In the genomic region with DNA sequence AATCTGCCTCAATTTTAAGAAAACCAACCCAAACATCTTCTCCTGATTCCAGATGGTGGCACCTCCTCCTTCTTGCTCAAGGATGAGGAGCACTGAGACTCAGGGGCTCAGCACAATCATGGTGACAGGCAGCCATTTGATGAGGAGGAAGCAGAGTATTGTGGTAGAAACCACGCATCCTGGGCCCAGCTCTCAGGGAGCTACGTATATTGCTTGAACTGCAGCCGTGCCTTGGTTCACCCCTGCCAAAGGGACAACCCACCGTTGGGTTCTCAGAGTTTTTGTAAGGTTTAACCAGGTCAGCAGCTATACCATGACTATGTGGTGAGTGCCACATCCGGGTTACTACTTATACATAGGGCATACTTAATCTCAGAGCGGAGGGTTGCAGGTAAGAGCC, we compare ENCODE assay signal across 25 mouse cellular contexts.
A peak's percentile ranks its signal among the peaks of the same experiment; 100 is the strongest.
DNase-seq lines count a peak whose midpoint lies in the region; ATAC-seq and TF ChIP-seq lines count a peak whose summit lies in the region.
"Had no signal": no experiment of that assay in that cellular context is flagged by ENCODE, and none has a peak within 500 bp of the region (broad histone marks: within the 10 kb centered on the region; RNA-seq: fewer than 3 reads in every experiment).

No protein-coding gene starts in this region.

- no peaks in the 10 kb centered on the region for H3K9me3 ChIP-seq in forebrain, embryonic 14.5 days (replicated peaks; ENCODE audit: control insufficient read depth, low read length)
- H3K9me3 ChIP-seq: embryonic facial prominence, embryonic 15.5 days; heart, embryonic 12.5 days; hindbrain, embryonic 15.5 days; kidney, embryonic 15.5 days; limb, embryonic 13.5 days; megakaryocyte, embryonic 14.5 days; neural tube, embryonic 13.5 days had no signal

- H3K4me2 ChIP-seq in forebrain, embryonic 14.5 days (ENCODE audit: low read length), result no peak overlapping the region
- H3K4me2 ChIP-seq: embryonic facial prominence, embryonic 15.5 days; heart, embryonic 12.5 days; hindbrain, embryonic 15.5 days; kidney, embryonic 15.5 days; limb, embryonic 13.5 days; neural tube, embryonic 13.5 days had no signal

- peak; percentile 12 for DNase-seq in thymus, adult 2 months
- DNase-seq in thymus, adult 18-20 months, result no peak
- DNase-seq in induced T-regulatory cell, adult 2 months (ENCODE audit: low read depth), result peak; percentile 79
- peak; percentile 40 for DNase-seq in thymus, postnatal 0 days (ENCODE audit: low spot score)
- DNase-seq in heart, postnatal 25 days (ENCODE audit: low spot score), result no peak
- no peak for DNase-seq in forebrain, embryonic 14.5 days (ENCODE audit: low spot score)
- DNase-seq in right cerebral cortex, postnatal 14 days, result no peak
- DNase-seq: adrenal gland, postnatal 14 days; cerebellum, adult 11 months; cerebellum, postnatal 14 days; heart, adult 11 months; heart, postnatal 14 days; kidney, postnatal 4 days; spleen, adult 18-20 months had no signal

- no peak overlapping the region for H3K4me3 ChIP-seq in thymus, adult 2 months (ENCODE audit: control insufficient read depth, insufficient read depth, low read length)
- no peak overlapping the region for H3K4me3 ChIP-seq in forebrain, embryonic 14.5 days (ENCODE audit: low read depth, low read length)
- H3K4me3 ChIP-seq: embryonic facial prominence, embryonic 15.5 days; heart, embryonic 12.5 days; hindbrain, embryonic 15.5 days; kidney, embryonic 15.5 days; limb, embryonic 13.5 days; megakaryocyte, embryonic 14.5 days; neural tube, embryonic 13.5 days had no signal

- WGBS in thymus, adult 2 months, result 31% methylated on average over 6 of the region's 6 CpGs
- WGBS in forebrain, embryonic 14.5 days, result 93% methylated on average over 6 of the region's 6 CpGs

- H3K27ac ChIP-seq in thymus, adult 2 months (ENCODE audit: control insufficient read depth, insufficient read depth, low read length), result no peak overlapping the region
- H3K27ac ChIP-seq in forebrain, embryonic 14.5 days (ENCODE audit: low read depth, low read length), result no peak overlapping the region
- H3K27ac ChIP-seq: embryonic facial prominence, embryonic 15.5 days; hindbrain, embryonic 15.5 days; kidney, embryonic 15.5 days; limb, embryonic 13.5 days; liver, embryonic 14.5 days; neural tube, embryonic 13.5 days had no signal

- no peak for TF ChIP-seq POLR2A in thymus, adult 2 months (IDR thresholded peaks at IDR 0.05; ENCODE audit: control insufficient read depth, extremely low read depth, insufficient read depth, low read length, poor library complexity)

- H3K9ac ChIP-seq in forebrain, embryonic 14.5 days (ENCODE audit: low read length), result no peak overlapping the region
- H3K9ac ChIP-seq: embryonic facial prominence, embryonic 15.5 days; heart, embryonic 12.5 days; hindbrain, embryonic 15.5 days; kidney, embryonic 15.5 days; limb, embryonic 13.5 days; liver, embryonic 14.5 days; neural tube, embryonic 13.5 days had no signal

- intact Hi-C loops in heart, postnatal 25 days (cut with DNase I), result no loop called here

- no peaks in the 10 kb centered on the region for H3K36me3 ChIP-seq in thymus, adult 2 months (ENCODE audit: control insufficient read depth, insufficient read depth, low read length)
- peaks cover 12% of the 10 kb centered on the region; the same call in 1 of the 2 replicates for H3K36me3 ChIP-seq in forebrain, embryonic 14.5 days (ENCODE audit: control insufficient read depth, insufficient read depth, low read length)
- H3K36me3 ChIP-seq: embryonic facial prominence, embryonic 15.5 days; kidney, embryonic 15.5 days; limb, embryonic 13.5 days had no signal

- no peak for TF ChIP-seq CTCF in thymus, adult 2 months (IDR thresholded peaks at IDR 0.05; ENCODE audit: borderline replicate concordance, control insufficient read depth, extremely low read depth, insufficient read depth, low read length, poor library complexity)

- H3K4me1 ChIP-seq in thymus, adult 2 months (replicated peaks; ENCODE audit: control insufficient read depth, insufficient read depth, low read length), result peaks cover 11% of the 10 kb centered on the region; the same call in 1 of the 2 replicates
- H3K4me1 ChIP-seq in forebrain, embryonic 14.5 days (ENCODE audit: control insufficient read depth, insufficient read depth, low read length), result no peaks in the 10 kb centered on the region
- H3K4me1 ChIP-seq: embryonic facial prominence, embryonic 15.5 days; heart, embryonic 12.5 days; hindbrain, embryonic 15.5 days; kidney, embryonic 15.5 days; limb, embryonic 13.5 days had no signal

- H3K27me3 ChIP-seq in thymus, adult 2 months (ENCODE audit: control insufficient read depth, insufficient read depth, low read length), result no peaks in the 10 kb centered on the region
- no peaks in the 10 kb centered on the region for H3K27me3 ChIP-seq in forebrain, embryonic 14.5 days (replicated peaks; ENCODE audit: control insufficient read depth, insufficient read depth, low read length)
- H3K27me3 ChIP-seq: embryonic facial prominence, embryonic 15.5 days; heart, embryonic 12.5 days; hindbrain, embryonic 15.5 days; kidney, embryonic 15.5 days; limb, embryonic 13.5 days; megakaryocyte, embryonic 14.5 days; neural tube, embryonic 13.5 days had no signal

- no peak for ATAC-seq in forebrain, embryonic 14.5 days
- ATAC-seq: intestine, postnatal 0 days; midbrain, embryonic 16.5 days; Patski had no signal

Comparison
In these comparisons a context has a peak if more than half of its experiments do, and no peak if none do; other contexts are left out.
1. DNase-seq: peak in thymus, adult 2 months (single experiment), induced T-regulatory cell, adult 2 months (single experiment) and thymus, postnatal 0 days (single experiment); none in thymus, adult 18-20 months (0 of 2), heart, postnatal 25 days (single experiment), forebrain, embryonic 14.5 days (single experiment) and right cerebral cortex, postnatal 14 days (single experiment).